Mouse (Mus musculus): ENCODE results near the gene Olfr10.
"Not testable (repeated sequence)": the region's sequence is repeated elsewhere in the genome, so short reads cannot be mapped to it uniquely, and the experiment has no call there.

Olfr10 gene

DNA sequence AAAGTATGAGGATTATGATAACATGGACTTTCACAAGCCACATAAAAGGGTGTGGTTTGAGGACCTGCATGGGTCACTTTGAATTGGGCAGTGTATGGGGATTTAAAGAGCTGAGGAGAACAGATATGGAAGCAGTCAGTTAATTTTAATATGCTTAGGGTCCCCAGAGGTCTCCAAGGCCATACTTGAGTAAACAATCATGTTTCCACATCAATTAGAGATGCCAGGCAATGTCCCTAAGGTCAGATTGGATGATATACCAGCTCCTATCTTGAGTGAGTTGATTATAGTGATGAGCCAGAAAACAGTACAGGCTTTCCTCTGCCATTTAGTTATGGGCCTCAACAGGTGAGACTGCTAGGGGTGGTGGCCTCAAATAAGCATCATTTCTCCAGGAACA is at the start of gene Olfr10:
Gene Olfr10 (plus strand): TSS at position 301 of the 400 bp plus-strand sequence.
- no peak for DNase-seq (ENCODE audit: low spot score)

DNA sequence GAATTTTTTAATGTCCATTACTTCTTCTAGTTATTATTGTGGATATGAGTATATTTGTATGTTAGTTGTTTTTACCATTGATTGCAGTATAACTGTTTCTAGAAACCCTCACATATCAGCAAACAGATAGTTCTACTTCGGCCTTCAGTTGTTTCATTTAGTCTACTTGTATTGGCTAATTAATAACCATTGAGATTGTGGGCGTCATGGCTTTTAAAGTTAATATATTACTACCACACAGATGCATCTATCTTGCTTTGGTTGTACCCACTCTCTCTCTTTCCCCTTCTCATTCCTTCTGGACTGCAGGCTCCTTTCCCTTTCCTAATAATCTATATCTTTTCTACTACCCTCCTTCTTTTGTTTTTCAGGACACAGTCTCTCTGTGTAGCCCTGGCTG is 45.2 kb upstream of the Olfr10 start:
- DNase-seq (ENCODE audit: low spot score), result no peak

- DNase-seq (ENCODE audit: low spot score), result no peak
Measured at GRCm38 (mm10) chr11:49259829-49260228, 44.7 kb upstream of the Olfr10 start.

DNA sequence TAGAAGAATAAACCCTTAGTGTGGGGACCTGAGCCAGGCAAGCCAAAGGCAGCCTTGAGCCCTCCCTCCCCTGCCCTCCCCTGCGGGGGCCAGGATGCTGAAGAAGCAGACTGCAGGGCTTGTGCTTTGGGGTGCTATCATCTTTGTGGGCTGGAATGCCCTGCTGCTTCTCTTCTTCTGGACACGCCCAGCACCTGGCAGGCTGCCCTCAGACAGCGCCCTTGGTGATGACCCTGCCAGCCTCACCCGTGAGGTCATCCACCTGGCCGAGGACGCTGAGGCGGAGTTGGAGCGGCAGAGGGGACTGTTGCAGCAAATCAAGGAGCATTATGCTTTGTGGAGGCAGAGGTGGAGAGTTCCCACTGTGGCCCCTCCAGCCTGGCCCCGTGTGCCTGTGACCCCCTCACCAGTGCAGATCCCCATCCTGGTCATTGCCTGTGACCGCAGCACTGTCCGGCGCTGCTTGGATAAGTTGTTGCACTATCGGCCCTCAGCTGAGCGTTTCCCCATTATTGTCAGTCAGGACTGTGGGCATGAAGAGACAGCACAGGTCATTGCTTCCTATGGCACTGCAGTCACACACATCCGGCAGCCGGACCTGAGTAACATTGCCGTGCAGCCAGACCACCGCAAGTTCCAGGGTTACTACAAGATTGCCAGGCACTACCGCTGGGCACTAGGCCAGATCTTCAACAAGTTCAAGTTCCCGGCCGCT is 43.8 kb upstream of the Olfr10 start:
- DNase-seq (ENCODE audit: low spot score), result no peak

DNA sequence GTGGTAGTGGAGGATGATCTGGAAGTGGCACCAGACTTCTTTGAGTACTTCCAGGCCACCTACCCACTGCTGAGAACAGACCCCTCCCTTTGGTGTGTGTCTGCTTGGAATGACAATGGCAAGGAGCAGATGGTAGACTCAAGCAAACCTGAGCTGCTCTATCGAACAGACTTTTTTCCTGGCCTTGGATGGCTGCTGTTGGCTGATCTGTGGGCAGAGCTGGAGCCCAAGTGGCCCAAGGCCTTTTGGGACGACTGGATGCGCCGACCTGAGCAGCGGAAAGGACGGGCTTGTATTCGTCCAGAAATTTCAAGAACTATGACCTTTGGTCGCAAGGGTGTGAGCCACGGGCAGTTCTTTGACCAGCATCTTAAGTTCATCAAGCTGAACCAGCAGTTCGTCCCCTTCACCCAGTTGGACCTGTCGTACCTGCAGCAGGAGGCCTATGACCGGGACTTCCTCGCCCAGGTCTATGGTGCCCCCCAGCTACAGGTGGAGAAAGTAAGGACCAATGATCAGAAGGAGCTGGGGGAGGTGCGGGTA is 43.2 kb upstream of the Olfr10 start:
- DNase-seq (ENCODE audit: low spot score), result no peak

- no peak for DNase-seq (ENCODE audit: low spot score)
Measured at GRCm38 (mm10) chr11:49262286-49262685, 42.3 kb upstream of the Olfr10 start.

DNA sequence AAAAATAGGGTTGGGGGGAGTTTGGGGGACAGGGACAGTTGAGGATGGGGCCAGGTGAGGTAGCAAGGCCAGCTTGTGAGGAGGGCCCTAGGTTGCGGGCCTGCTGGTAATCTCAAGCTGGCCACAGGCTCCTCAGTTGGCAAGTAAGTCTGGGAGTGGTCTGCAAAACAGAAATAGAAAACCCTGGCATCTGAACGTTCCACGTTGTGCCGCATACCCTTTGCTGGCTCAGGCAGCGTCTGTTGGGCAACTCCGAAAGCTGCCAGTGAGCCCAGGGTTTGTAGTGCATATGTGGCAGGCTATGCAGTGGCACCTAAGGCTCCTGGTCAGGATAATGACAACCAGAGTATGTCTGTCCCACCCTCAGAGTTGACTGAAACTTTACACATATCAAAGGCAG is 41.4 kb upstream of the Olfr10 start:
- no peak for DNase-seq (ENCODE audit: low spot score)

DNA sequence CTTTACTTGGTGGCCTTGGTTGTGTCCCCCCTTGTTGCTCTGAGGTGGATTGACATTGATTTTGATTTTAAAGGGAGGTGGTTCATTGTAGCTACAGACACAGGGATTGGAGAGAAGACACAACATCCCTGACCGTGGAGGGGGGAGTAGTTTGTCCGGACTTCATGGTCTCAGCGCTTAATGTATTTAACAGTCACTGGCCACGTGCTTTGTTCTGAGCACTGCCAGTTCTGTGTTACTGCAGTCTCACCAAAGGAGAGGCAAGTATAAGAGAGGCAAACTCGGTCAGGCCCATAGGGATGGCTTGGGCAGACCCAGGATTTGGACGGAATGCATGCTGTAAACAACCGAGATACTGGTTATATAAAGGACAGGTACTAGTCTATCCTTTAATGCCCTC is 40.5 kb upstream of the Olfr10 start:
- DNase-seq (ENCODE audit: low spot score), result no peak

GRCm38 (mm10) chr11:49264622-49265021 is 39.9 kb upstream of the Olfr10 start:
- DNase-seq (ENCODE audit: low spot score), result no peak

- DNase-seq (ENCODE audit: low spot score), result no peak
Measured at GRCm38 (mm10) chr11:49265101-49265500, 39.4 kb upstream of the Olfr10 start.

- no peak for DNase-seq (ENCODE audit: low spot score)
Measured at GRCm38 (mm10) chr11:49266671-49267070, 37.9 kb upstream of the Olfr10 start.

GRCm38 (mm10) chr11:49267316-49267715 is 37.2 kb upstream of the Olfr10 start:
- no peak for DNase-seq (ENCODE audit: low spot score)

- peak; percentile 9 for DNase-seq (ENCODE audit: low spot score)
Measured at GRCm38 (mm10) chr11:49267970-49268579, 36.5 kb upstream of the Olfr10 start.

DNA sequence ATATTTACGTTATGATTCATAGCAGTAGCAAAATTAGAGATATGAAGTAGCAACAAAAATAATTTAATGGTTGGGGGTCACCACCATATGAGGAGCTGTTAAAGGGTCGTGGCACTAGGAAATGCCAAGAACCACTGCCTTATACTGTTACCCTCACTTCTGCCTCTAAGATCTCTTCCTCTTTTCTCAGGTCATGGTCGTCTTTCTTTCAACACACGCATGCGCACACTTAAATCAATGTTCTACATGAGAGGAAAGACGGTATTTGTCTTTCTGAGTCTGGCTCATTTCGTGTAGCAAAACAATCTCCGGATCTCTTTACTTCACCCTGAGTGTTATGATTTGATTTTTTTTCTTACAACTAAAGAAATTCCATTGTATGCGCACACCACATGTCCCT is 34.8 kb upstream of the Olfr10 start:
- no peak for DNase-seq (ENCODE audit: low spot score)

GRCm38 (mm10) chr11:49270368-49270767 is 34.2 kb upstream of the Olfr10 start:
- no peak for DNase-seq (ENCODE audit: low spot score)

GRCm38 (mm10) chr11:49271334-49271733 is 33.2 kb upstream of the Olfr10 start:
- DNase-seq (ENCODE audit: low spot score), result peak; percentile 86

- DNase-seq (ENCODE audit: low spot score), result no peak
Measured at GRCm38 (mm10) chr11:49273834-49274519, 30.6 kb upstream of the Olfr10 start.

- DNase-seq (ENCODE audit: low spot score), result no peak
Measured at GRCm38 (mm10) chr11:49278222-49278621, 26.3 kb upstream of the Olfr10 start, which contains the start of gene Olfr1393. Olfr1393 (plus strand) TSS chr11:49278304.

DNA sequence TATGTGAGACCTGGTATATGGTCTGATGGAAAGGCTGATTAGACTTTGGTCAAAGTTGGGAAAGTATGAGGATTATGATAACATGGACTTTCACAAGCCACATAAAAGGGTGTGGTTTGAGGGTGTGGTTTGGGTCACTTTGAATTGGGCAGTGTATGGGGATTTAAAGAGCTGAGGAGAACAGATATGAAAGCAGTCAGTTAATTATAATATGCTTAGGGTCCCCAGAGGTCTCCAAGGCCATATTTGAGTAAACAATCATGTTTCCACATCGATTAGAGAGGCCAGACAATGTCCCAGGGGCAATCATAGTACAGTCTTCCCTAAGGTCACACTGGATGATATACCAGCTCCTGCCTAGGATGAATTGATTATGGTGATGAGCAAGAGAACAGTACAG is 19.6 kb upstream of the Olfr10 start, which contains the start of gene Olfr1392:
Gene Olfr1392 (plus strand): TSS at position 301 of the 400 bp plus-strand sequence.
- DNase-seq (ENCODE audit: low spot score), result not testable (repeated sequence)

- DNase-seq (ENCODE audit: low spot score), result no peak
Measured at GRCm38 (mm10) chr11:49287251-49287650, 17.3 kb upstream of the Olfr10 start.

DNA sequence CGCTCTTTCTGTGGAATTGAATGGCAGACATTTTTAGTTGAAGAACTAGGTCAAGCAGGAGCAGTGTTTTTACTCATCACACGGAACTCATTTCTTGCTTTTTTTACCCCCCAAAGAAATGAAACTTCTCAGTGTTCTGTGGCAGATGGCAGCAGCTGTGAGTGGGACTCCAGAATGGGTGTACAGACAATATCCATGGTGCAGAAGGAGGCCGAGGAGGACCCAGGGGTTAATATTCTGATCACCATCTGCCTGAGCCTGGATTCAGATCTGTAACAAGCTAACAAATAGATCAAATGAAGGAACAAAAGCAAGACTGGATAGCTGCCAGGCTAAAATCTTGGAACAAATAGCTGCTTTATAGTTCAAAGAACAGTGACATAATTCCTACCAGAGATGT is 11.8 kb upstream of the Olfr10 start:
- no peak for DNase-seq (ENCODE audit: low spot score)

GRCm38 (mm10) chr11:49308547-49308946 is 4.0 kb downstream of the Olfr10 start:
- not testable (repeated sequence) for DNase-seq (ENCODE audit: low spot score)

GRCm38 (mm10) chr11:49322442-49322841 is 17.9 kb downstream of the Olfr10 start, which contains the start of gene Olfr1391:
Olfr1391 (plus strand) TSS chr11:49322742.
- no peak for DNase-seq (ENCODE audit: low spot score)
